Mouse (Mus musculus) lung, embryonic 14.5 days (tissue): Measurements from ENCODE around the gene Hist1h3e. TPM values are rescaled to one million over a fixed set of nuclear protein-coding genes. Genes with fewer than 3 reads are reported as not detected.
A peak's percentile ranks its signal among the peaks of the same experiment; 100 is the strongest.
"Not testable (repeated sequence)": the region's sequence is repeated elsewhere in the genome, so short reads cannot be mapped to it uniquely, and the experiment has no call there.

Experiments used
- ATAC-seq: fragments of 200-750 bp; cut with Nextera tagmentation; 2 replicates; pipeline ENCODE4 v1.8.0; 2017; ENCODE audit warnings: mild to moderate bottlenecking, moderate TSS enrichment, moderate library complexity; ENCODE audit not compliant: insufficient read depth
- DNase-seq: peaks from one replicate; pipeline ENCODE4 v3.0.0-alpha.2; 2015
- H3K27ac ChIP-seq: fragments of 300-500 bp; sonication (generic); 2 replicates; pipeline ENCODE4 v1.5.1; 2014; ENCODE audit warnings: low read depth, mild to moderate bottlenecking, moderate library complexity
- H3K27me3 ChIP-seq: fragments of 300-500 bp; sonication (generic); 2 replicates; pipeline ENCODE4 v1.6.1; 2014; ENCODE audit warnings: low read length, control low read depth; ENCODE audit not compliant: insufficient read depth
- H3K36me3 ChIP-seq: fragments of 300-500 bp; sonication (generic); 2 replicates; pipeline ENCODE4 v1.6.1; 2014; ENCODE audit warnings: control low read depth; ENCODE audit not compliant: insufficient read depth
- H3K4me1 ChIP-seq: fragments of 300-500 bp; sonication (generic); 2 replicates; pipeline ENCODE4 v1.6.1; 2014; ENCODE audit warnings: antibody characterized with exemption, control low read depth; ENCODE audit not compliant: insufficient read depth
- H3K4me2 ChIP-seq: fragments of 300-500 bp; sonication (generic); 2 replicates; pipeline ENCODE4 v1.6.1; 2014; ENCODE audit warnings: mild to moderate bottlenecking
- H3K4me3 ChIP-seq: fragments of 300-500 bp; sonication (generic); 2 replicates; pipeline ENCODE4 v1.5.1; 2014; ENCODE audit warnings: low read depth, low read length
- H3K9ac ChIP-seq: fragments of 300-500 bp; sonication (generic); 2 replicates; pipeline ENCODE4 v1.6.1; 2014
- H3K9me3 ChIP-seq: fragments of 300-500 bp; sonication (generic); 2 replicates; pipeline ENCODE4 v1.6.1; 2016; ENCODE audit warnings: low read depth, low read length, control low read depth
- CTCF ChIP-seq: IDR thresholded peaks from 2 replicates; pipeline ENCODE4 v1.5.1; 2016; ENCODE audit warnings: antibody characterized with exemption, low read depth
- WGBS: fragments of 180-500 bp; shearing (Covaris S2); extraction: QIAGEN DNeasy Blood & Tissue Kit; methylation state at CpG from one replicate; pipeline ENCODE4 v1.1.7; 2014; 5-methylcytosine and 5-hydroxymethylcytosine counted together
- polyA plus RNA-seq: library from polyadenylated mRNA; unstranded; fragments of >200 nt; fragmentation: Nextera tagmentation; extraction: Ambion mirVana; gene quantifications from 2 replicates; pipeline ENCODE4 v1.2.1, GENCODE M21; 2014

The Hist1h3e gene
- polyA plus RNA-seq, 1 experiment from 2014 or later, result 10.6 TPM

DNA sequence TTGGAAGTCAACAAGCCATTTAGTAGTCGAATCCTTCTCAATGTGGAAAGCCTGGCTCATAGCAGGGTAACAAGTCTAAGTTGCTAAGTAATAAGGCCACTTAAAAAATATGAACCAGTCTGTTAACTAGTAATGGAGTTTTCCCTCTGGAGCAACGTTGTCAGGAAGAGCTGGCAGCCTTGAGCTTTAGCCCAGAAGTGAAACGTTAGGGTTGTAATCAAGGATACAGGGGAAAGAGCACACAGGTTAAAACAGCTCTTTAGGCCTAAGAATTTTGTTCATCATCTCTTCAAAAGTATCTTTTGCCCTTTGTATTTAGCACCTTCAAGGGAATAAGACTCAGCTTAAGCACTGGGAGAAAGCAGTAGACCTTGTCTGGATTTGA is 11.4 kb downstream of the Hist1h3e start:
- no peaks in the 10 kb centered on the region for H3K27me3 ChIP-seq
- WGBS, result 2% methylated on average over 3 of the region's 3 CpGs
- peak overlapping the region; percentile 76 for H3K4me2 ChIP-seq
- peak; percentile 68 for DNase-seq
- peak overlapping the region; percentile 72 for H3K9ac ChIP-seq
- H3K4me1 ChIP-seq, result peaks cover 4% of the 10 kb centered on the region; the same call in 1 of the 2 replicates
- H3K9me3 ChIP-seq, result no peaks in the 10 kb centered on the region
- no peak for ATAC-seq
- peak overlapping the region; percentile 46 for H3K4me3 ChIP-seq
- no peak for TF ChIP-seq CTCF
- no peaks in the 10 kb centered on the region for H3K36me3 ChIP-seq
- peak overlapping the region; percentile 98 for H3K27ac ChIP-seq

DNA sequence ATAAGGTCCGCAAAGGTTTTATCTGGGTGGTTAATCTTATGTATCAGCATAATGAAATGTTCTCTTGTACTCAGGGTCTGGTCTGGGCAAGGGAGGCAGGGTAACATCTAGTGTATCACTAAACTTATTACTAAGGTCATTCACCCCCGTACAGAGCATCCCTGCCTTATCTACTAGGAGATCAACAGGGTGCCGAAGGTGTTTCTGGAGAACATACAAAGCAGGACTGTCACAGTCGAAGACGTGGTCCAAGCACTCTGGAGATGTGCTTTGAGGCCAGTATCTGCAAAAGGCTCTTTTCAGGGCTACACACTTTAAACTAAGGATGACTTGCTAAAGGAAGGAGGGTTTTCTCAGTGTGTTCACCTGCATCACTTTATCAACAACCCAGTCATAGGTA is 15.5 kb downstream of the Hist1h3e start:
- no peak for TF ChIP-seq CTCF
- no peaks in the 10 kb centered on the region; the same call in 1 of the 2 replicates for H3K4me1 ChIP-seq
- peak overlapping the region; percentile 48; the same call in 1 of the 2 replicates for H3K4me2 ChIP-seq
- ATAC-seq, result no peak
- WGBS, result 56% methylated on average over 5 of the region's 5 CpGs
- H3K27me3 ChIP-seq, result no peaks in the 10 kb centered on the region
- H3K4me3 ChIP-seq, result peak overlapping the region; percentile 6; the same call in 1 of the 2 replicates
- H3K9ac ChIP-seq, result no peak overlapping the region
- no peaks in the 10 kb centered on the region for H3K36me3 ChIP-seq
- H3K9me3 ChIP-seq, result no peaks in the 10 kb centered on the region
- DNase-seq, result no peak
- H3K27ac ChIP-seq, result peak overlapping the region; percentile 67; the same call in 1 of the 2 replicates

DNA sequence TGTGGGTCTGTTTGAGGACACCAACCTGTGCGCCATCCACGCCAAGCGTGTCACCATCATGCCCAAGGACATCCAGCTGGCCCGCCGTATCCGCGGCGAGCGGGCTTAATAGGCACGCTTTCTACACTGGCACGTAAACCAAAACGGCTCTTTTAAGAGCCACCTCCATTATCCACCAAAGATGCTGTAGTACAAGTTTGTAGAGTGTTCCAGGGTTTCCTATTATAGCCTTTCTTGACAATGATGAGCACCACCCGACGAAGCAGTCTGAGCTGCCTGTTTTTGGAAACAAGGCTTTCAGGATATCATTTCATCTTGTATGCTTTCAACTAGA is 17.4 kb downstream of the Hist1h3e start:
- not testable (repeated sequence) for DNase-seq, H3K36me3 ChIP-seq, H3K27me3 ChIP-seq, H3K4me1 ChIP-seq, H3K9me3 ChIP-seq
- Histone ChIP-seq H3K27ac (peak overlapping the region; percentile 96; the same call in 1 of the 2 replicates), H3K4me2 (peak overlapping the region; percentile 86), H3K4me3 (peak overlapping the region; percentile 36), H3K9ac (peak overlapping the region; percentile 62)
- peak; percentile 0; the same call in 1 of the 2 replicates for ATAC-seq
- 0% methylated on average over 11 of the region's 14 CpGs for WGBS

DNA sequence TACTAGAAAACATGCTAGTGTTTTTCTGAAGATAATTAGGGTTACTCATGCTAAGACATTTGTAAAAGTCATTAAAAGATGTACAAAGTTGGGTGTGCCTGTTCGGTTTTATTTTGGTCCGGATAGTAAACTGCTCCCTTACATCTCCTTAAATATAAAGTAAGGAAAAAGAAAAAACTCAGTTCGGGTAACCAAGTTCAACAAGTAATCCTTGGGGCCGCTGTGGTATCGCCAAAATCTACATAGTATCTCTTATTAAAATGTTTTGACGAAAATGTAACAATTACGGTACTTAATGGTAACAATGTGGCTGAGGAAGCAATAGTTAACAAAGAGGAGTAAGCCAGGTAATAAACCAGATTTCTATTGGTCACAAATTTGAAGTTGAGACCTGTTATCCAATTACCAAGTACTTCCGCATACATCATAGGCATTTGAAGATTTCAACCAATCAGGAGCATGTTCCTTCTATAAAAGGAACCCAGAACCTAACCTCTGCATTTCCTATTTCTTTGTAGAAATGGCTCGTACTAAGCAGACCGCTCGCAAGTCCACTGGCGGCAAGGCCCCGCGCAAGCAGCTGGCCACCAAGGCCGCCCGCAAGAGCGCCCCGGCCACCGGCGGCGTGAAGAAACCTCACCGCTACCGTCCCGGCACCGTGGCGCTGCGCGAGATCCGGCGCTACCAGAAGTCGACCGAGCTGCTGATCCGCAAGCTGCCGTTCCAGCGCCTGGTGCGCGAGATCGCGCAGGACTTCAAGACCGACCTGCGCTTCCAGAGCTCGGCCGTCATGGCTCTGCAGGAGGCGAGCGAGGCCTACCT is 18.0 kb downstream of the Hist1h3e start, which contains the start of gene Hist1h3f:
TSS of gene Hist1h3f (plus strand) at position 88 of the 822 bp plus-strand sequence.
- peak within 1 kb of the TSS; percentile 86 for H3K4me2 ChIP-seq
- H3K27me3 ChIP-seq, result no peaks in the 10 kb centered on the region
- ATAC-seq (peak; percentile 91), DNase-seq (peak; percentile 97)
- peak within 1 kb of the TSS; percentile 66 for H3K9ac ChIP-seq
- H3K4me3 ChIP-seq, result peak within 1 kb of the TSS; percentile 44
- WGBS, result under 1% methylated on average over 30 of the region's 45 CpGs
- TF ChIP-seq CTCF, result no peak
- H3K36me3 ChIP-seq, result no peaks in the 10 kb centered on the region
- peak within 1 kb of the TSS; percentile 96 for H3K27ac ChIP-seq
- no peaks in the 10 kb centered on the region for H3K9me3 ChIP-seq
- no peaks in the 10 kb centered on the region for H3K4me1 ChIP-seq

DNA sequence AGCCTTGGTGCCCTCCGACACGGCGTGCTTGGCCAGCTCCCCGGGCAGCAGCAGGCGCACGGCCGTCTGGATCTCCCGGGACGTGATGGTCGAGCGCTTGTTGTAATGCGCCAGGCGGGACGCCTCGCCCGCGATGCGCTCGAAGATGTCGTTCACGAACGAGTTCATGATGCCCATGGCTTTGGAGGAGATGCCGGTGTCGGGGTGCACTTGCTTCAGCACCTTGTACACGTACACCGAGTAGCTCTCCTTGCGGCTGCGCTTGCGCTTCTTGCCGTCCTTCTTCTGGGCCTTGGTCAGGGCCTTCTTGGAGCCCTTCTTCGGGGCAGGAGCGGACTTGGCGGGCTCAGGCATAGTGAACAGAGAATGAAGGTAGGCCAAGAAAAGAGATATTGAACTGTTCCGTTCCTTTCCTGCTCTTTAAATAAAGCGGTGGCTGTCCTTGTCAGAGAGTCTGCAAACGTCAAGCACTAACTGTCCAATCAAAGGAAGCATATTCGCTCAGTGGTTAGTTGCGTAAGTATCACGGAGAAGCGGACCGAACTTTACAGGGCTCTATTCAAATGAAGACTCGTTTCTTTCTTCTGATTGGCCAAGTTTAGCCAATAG is 19.1 kb downstream of the Hist1h3e start, which contains the start of gene Hist1h2bh:
TSS of gene Hist1h2bh (minus strand) at position 394 of the 609 bp plus-strand sequence.
- 0% methylated on average over 27 of the region's 42 CpGs for WGBS
- not testable (repeated sequence) for H3K4me1 ChIP-seq, H3K9me3 ChIP-seq, H3K27me3 ChIP-seq, H3K36me3 ChIP-seq
- peak within 1 kb of the TSS; percentile 44 for H3K4me3 ChIP-seq
- peak within 1 kb of the TSS; percentile 86 for H3K4me2 ChIP-seq
- peak; percentile 95 for ATAC-seq
- peak within 1 kb of the TSS; percentile 96 for H3K27ac ChIP-seq
- peak within 1 kb of the TSS; percentile 66 for H3K9ac ChIP-seq
- peak; percentile 96 for DNase-seq

DNA sequence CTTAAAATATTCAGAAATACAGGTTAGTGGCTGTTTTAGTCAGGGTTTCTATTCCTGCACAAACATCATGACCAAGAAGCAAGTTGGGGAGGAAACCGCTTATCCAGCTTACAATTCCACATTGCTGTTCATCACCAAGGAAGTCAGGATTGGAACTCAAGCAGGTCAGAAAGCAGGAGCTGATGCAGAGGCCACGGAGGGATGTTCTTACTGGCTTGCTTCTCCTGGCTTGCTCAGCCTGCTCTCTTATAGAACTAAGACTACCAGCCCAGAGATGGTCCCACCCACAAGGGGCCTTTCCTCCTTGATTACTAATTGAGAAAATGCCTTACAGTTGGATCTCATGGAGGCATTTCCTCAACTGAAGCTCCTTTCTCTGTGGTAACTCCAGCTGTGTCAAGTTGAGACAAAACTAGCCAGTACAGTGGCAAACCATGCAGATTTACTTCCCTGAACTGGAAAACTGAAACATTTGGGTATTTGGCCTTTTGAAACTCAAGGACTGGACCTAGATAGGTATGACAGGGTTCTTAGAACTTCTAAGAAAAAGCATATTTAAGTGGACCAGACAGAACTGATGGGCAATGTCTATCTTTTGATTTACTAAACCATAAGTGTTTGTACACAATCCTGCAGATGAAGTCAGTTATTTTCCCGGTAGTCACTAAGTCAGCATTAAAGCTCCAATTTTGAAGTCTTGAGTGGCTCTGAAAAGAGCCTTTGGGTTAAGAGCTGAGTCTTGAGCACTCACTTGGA is 19.8 kb downstream of the Hist1h3e start:
- peak overlapping the region; percentile 44 for H3K4me3 ChIP-seq
- H3K9ac ChIP-seq, result peak overlapping the region; percentile 66
- not testable (repeated sequence) for H3K27me3 ChIP-seq, DNase-seq, ATAC-seq, H3K36me3 ChIP-seq, H3K9me3 ChIP-seq, H3K4me1 ChIP-seq
- peak overlapping the region; percentile 91 for H3K27ac ChIP-seq
- H3K4me2 ChIP-seq, result peak overlapping the region; percentile 86
- WGBS, result 4% methylated on average over 3 of the region's 3 CpGs
